Mouse (Mus musculus) inflammation-experienced regulatory T-cells, adult 16 weeks (primary cell): ENCODE results near the gene Prkcd. TPM values are rescaled to one million over a fixed set of nuclear protein-coding genes. Genes with fewer than 3 reads are reported as not detected.

Experiments used
- polyA plus RNA-seq: library from polyadenylated mRNA; unstranded; fragments of 100-300 nt; shearing (Covaris generic); gene quantifications from one replicate; pipeline ENCODE4 v1.2.1, GENCODE M21; 2017

Prkcd gene
- 92.2 TPM for polyA plus RNA-seq

GRCm38 (mm10) chr14:30625856-30626726 lies at the start of gene Prkcd:
TSS of gene Prkcd (minus strand) at chr14:30626210.

GRCm38 (mm10) chr14:30653943-30654659 lies 28.1 kb upstream of the Prkcd start, which contains the start of gene Rft1:
TSS of gene Rft1 (plus strand) at chr14:30654360.

GRCm38 (mm10) chr14:30548131-30548720 lies 77.8 kb downstream of the Prkcd start, which contains the start of gene Tkt:
TSS of gene Tkt (plus strand) at chr14:30548359.

Other genes starting within 250 kb of the Prkcd start
- gene Dcp1a, start 146.7 kb downstream of the Prkcd start, polyA plus RNA-seq, result 85.3 TPM
- 4.0 TPM for gene Cacna1d, start 134.8 kb downstream of the Prkcd start, polyA plus RNA-seq
- 243 TPM for gene Tkt, start 77.9 kb downstream of the Prkcd start, polyA plus RNA-seq
- gene Rft1, start 28.1 kb upstream of the Prkcd start, polyA plus RNA-seq, result 15.9 TPM
- 15.9 TPM for gene Sfmbt1, start 88.6 kb upstream of the Prkcd start, polyA plus RNA-seq
- gene Tmem110, start 199.4 kb upstream of the Prkcd start, polyA plus RNA-seq, result 5.2 TPM